Mouse (Mus musculus): ENCODE measurements around the gene Grik3. TPM values are rescaled to one million over a fixed set of nuclear protein-coding genes. Genes with fewer than 3 reads are reported as not detected.

Gene Grik3
- total and polyA plus RNA-seq, 3 experiments, result under 0.01 TPM; not detected in 2

DNA sequence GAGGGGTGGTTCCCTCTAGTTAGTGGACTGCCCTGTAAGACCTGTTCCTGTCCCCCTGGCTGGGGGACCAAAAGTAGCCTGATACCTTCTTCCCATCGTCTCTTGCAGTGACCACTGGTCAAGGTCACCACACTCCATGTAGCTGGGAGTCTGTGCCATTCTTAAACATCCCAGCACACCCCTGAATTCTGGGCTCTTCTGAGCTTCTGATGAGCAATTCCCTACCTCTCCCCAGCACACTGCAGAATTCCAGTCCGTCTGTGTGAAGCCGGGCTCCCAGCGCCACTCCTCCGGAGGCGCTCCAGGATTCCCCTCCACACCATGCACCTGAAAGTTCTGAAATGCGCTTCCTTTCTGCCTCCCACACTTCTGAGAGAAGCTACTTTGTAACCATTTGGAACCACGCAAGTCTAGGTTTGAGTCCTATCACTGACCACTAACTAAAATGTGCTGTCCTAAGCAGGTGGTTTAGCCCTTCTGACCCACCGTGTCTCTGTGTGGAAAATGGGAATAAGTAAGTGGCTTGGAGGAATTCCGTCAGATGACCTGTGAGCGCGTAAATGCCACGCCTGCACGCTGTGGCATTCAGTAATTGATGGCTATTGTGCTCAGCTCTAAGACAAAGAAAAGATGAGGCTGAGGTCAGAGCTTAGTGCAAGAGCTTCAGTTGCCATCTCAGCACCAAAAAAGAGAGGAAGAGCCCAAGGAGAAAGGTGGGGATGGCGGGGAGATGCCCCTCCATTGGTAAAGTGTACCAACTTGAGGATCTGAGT, 237.8 kb downstream of the Grik3 start:
- Histone ChIP-seq H3K4me1 (ENCODE audit: control insufficient read depth in 1 of 2, insufficient read depth in 2 of 2, low read length in 2 of 2) (no peaks in the 10 kb centered on the region), H3K79me2 (ENCODE audit: control insufficient read depth, insufficient read depth, low read length, poor library complexity) (no peaks in the 10 kb centered on the region), H3K9me3 (replicated peaks; ENCODE audit: insufficient read depth, low read length) (no peaks in the 10 kb centered on the region), H3K36me3 (ENCODE audit: control insufficient read depth in 1 of 2, insufficient read depth in 2 of 2, low read length in 2 of 2) (no peaks in the 10 kb centered on the region), H3K9ac (ENCODE audit: control insufficient read depth, low read depth, low read length, poor library complexity, severe bottlenecking) (no peak overlapping the region), H3K27me3 (ENCODE audit: control insufficient read depth in 1 of 2, insufficient read depth in 2 of 2, low read length in 2 of 2) (no peaks in the 10 kb centered on the region), H3K4me3 (ENCODE audit: control insufficient read depth in 1 of 2, insufficient read depth in 1 of 2, low read depth in 2 of 2, low read length in 2 of 2) (no peak overlapping the region), H3K27ac (ENCODE audit: control insufficient read depth, low read depth, low read length) (no peak overlapping the region)
- no peak for TF ChIP-seq POLR2AphosphoS2 (IDR thresholded peaks at IDR 0.05; ENCODE audit: low read length)
- TF ChIP-seq CTCF (IDR thresholded peaks at IDR 0.05 in 2 of 3, conservative IDR thresholded peaks at IDR 0.05 in 1 of 3; ENCODE audit: control insufficient read depth in 1 of 3, insufficient read depth in 1 of 3, low read depth in 2 of 3, low read length in 3 of 3, poor library complexity in 1 of 3, severe bottlenecking in 1 of 3), result no peak
- TF ChIP-seq ZC3H11A (IDR thresholded peaks at IDR 0.05; ENCODE audit: low read depth, low read length), result no peak
- TF ChIP-seq MEF2A (IDR thresholded peaks at IDR 0.05; ENCODE audit: extremely low read depth, insufficient replicate concordance, low read depth, low read length, poor library complexity, severe bottlenecking), result no peak
- no peak for TF ChIP-seq POLR2AphosphoS5 (IDR thresholded peaks at IDR 0.05; ENCODE audit: borderline replicate concordance, low read depth, low read length)
- no peak for TF ChIP-seq SIN3A (IDR thresholded peaks at IDR 0.05; ENCODE audit: low read length)
- no peak for TF ChIP-seq RAD21 (IDR thresholded peaks at IDR 0.05; ENCODE audit: low read depth, low read length)
- TF ChIP-seq ELF1 (IDR thresholded peaks at IDR 0.05; ENCODE audit: low read depth, low read length), result no peak
- no peak for TF ChIP-seq KAT2A (conservative IDR thresholded peaks at IDR 0.05; ENCODE audit: low read depth, low read length)
- no peak for DNase-seq (ENCODE audit: low read depth, low spot score)

DNA sequence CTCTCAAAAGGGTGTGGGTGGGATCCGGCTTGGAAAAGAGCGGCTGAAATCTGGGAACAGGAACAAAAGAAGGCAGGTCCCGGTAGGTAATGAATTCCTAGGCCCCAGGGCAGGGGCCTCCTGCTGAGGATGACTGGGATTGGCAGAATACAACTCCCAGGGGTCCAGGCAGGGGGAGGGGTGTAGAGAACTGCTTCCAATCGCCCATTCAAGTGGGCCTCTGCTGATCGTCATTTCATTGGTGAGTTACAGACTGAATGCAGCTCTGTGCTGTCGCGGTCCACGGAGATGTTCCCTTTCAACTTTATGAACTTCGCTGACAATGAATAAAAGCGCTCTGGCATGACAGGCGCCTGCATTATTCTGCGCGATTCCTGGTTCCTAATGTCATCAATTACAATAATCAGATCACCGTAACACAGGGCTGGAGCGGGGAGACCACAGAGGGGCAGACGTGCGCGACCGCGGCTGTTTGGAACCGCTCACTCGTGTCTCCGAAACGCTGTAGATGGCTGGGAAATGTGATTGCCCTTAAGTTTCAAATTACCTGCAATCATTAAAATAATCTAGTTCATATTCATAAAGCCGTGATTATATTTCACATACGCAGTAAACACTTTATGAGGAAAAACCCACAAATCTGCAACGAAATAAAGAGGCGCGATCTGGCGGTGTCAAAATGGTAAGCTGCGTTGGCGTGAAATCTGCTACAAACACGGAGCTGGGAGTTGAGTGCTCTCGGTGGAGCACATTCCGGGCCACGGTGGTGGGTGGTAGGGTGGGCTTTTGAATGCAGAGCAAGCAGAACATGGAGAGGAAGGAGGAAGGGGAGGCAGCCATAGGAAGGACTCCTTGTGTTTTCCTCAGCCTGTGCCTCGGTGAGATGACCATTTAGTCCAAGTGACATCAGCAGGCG, 239.1 kb downstream of the Grik3 start:
- H3K4me3 ChIP-seq (ENCODE audit: control insufficient read depth in 1 of 2, insufficient read depth in 1 of 2, low read depth in 2 of 2, low read length in 2 of 2), result no peak overlapping the region
- H3K9ac ChIP-seq (ENCODE audit: control insufficient read depth, low read depth, low read length, poor library complexity, severe bottlenecking), result no peak overlapping the region
- H3K27me3 ChIP-seq (ENCODE audit: control insufficient read depth in 1 of 2, insufficient read depth in 2 of 2, low read length in 2 of 2), result no peaks in the 10 kb centered on the region
- H3K36me3 ChIP-seq (ENCODE audit: control insufficient read depth in 1 of 2, insufficient read depth in 2 of 2, low read length in 2 of 2), result no peaks in the 10 kb centered on the region
- DNase-seq (ENCODE audit: low read depth, low spot score), result no peak
- no peaks in the 10 kb centered on the region for H3K4me1 ChIP-seq (ENCODE audit: control insufficient read depth in 1 of 2, insufficient read depth in 2 of 2, low read length in 2 of 2)
- H3K79me2 ChIP-seq (ENCODE audit: control insufficient read depth, insufficient read depth, low read length, poor library complexity), result no peaks in the 10 kb centered on the region
- TF ChIP-seq UBTF (IDR thresholded peaks at IDR 0.05; ENCODE audit: borderline replicate concordance, insufficient read depth, low read depth, low read length), result no peak
- TF ChIP-seq MYC (IDR thresholded peaks at IDR 0.05; ENCODE audit: low read depth, low read length), result no peak
- no peak overlapping the region for H3K27ac ChIP-seq (ENCODE audit: control insufficient read depth, low read depth, low read length)
- no peaks in the 10 kb centered on the region for H3K9me3 ChIP-seq (replicated peaks; ENCODE audit: insufficient read depth, low read length)

DNA sequence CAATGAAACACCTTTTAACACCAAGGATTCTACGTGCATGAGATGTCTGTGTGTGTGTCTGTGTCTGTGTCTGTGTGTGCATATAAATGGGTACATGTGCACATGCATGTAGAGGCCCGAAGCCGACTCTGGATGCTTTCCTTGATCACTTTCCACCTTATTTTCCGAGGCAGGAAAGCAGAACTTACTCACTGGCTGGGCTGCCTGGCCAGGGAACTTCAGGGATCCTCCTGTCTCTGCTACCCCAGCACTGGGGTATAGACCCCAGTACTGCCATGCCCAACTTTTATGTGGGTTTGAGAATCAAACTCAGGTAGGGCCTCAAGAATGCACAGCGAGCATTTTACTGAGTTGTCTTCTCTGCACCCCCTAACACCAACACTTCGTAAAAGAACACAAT, 240.3 kb downstream of the Grik3 start:
- Histone ChIP-seq H3K4me1 (ENCODE audit: control insufficient read depth in 1 of 2, insufficient read depth in 2 of 2, low read length in 2 of 2) (no peaks in the 10 kb centered on the region), H3K27ac (ENCODE audit: control insufficient read depth, low read depth, low read length) (no peak overlapping the region), H3K79me2 (ENCODE audit: control insufficient read depth, insufficient read depth, low read length, poor library complexity) (no peaks in the 10 kb centered on the region), H3K36me3 (ENCODE audit: control insufficient read depth in 1 of 2, insufficient read depth in 2 of 2, low read length in 2 of 2) (no peaks in the 10 kb centered on the region), H3K4me3 (ENCODE audit: control insufficient read depth in 1 of 2, insufficient read depth in 1 of 2, low read depth in 2 of 2, low read length in 2 of 2) (no peak overlapping the region), H3K9ac (ENCODE audit: control insufficient read depth, low read depth, low read length, poor library complexity, severe bottlenecking) (no peak overlapping the region), H3K27me3 (ENCODE audit: control insufficient read depth in 1 of 2, insufficient read depth in 2 of 2, low read length in 2 of 2) (no peaks in the 10 kb centered on the region), H3K9me3 (replicated peaks; ENCODE audit: insufficient read depth, low read length) (no peaks in the 10 kb centered on the region)
- DNase-seq (ENCODE audit: low read depth, low spot score), result no peak
- no peak for TF ChIP-seq EP300 (IDR thresholded peaks at IDR 0.05; ENCODE audit: low read depth in 1 of 2, low read length in 2 of 2)
- TF ChIP-seq CTCF (IDR thresholded peaks at IDR 0.05 in 2 of 3, conservative IDR thresholded peaks at IDR 0.05 in 1 of 3; ENCODE audit: control insufficient read depth in 1 of 3, insufficient read depth in 1 of 3, low read depth in 2 of 3, low read length in 3 of 3, poor library complexity in 1 of 3, severe bottlenecking in 1 of 3), result no peak
- no peak for TF ChIP-seq KAT2A (conservative IDR thresholded peaks at IDR 0.05; ENCODE audit: low read depth, low read length)
- TF ChIP-seq GABPA (IDR thresholded peaks at IDR 0.05; ENCODE audit: low read depth, low read length), result no peak
- TF ChIP-seq MAX (IDR thresholded peaks at IDR 0.05; ENCODE audit: low read length), result no peak
- TF ChIP-seq MXI1 (IDR thresholded peaks at IDR 0.05; ENCODE audit: low read depth, low read length), result no peak
- TF ChIP-seq JUND (IDR thresholded peaks at IDR 0.05; ENCODE audit: low read depth, low read length), result no peak
- no peak for TF ChIP-seq MAZ (IDR thresholded peaks at IDR 0.05; ENCODE audit: low read depth, low read length)
- no peak for TF ChIP-seq ETS1 (IDR thresholded peaks at IDR 0.05; ENCODE audit: low read depth, low read length)
- no peak for TF ChIP-seq CHD2 (IDR thresholded peaks at IDR 0.05; ENCODE audit: low read length)
- no peak for TF ChIP-seq TBP (IDR thresholded peaks at IDR 0.05; ENCODE audit: low read depth, low read length)
- no peak for TF ChIP-seq MYB (IDR thresholded peaks at IDR 0.05; ENCODE audit: low read depth, low read length)
- TF ChIP-seq MAFK (IDR thresholded peaks at IDR 0.05; ENCODE audit: borderline replicate concordance, low read depth, low read length), result no peak
- no peak for TF ChIP-seq TCF12 (IDR thresholded peaks at IDR 0.05; ENCODE audit: low read depth, low read length)
- no peak for TF ChIP-seq POLR2AphosphoS5 (IDR thresholded peaks at IDR 0.05; ENCODE audit: borderline replicate concordance, low read depth, low read length)

All from MEL (cell line).